33 mouse cellular contexts compared by ENCODE assay signal in genomic region chr2:92385113-92386051, GRCm38 (mm10). TPM values are rescaled to one million over a fixed set of nuclear protein-coding genes. Genes with fewer than 3 reads are reported as not detected.
DNase-seq lines count a peak whose midpoint lies in the region; ATAC-seq and TF ChIP-seq lines count a peak whose summit lies in the region.
"Had no signal": no experiment of that assay in that cellular context is flagged by ENCODE, and none has a peak within 500 bp of the region (broad histone marks: within the 10 kb centered on the region; RNA-seq: fewer than 3 reads in every experiment).

No protein-coding gene starts in this region.

- TF ChIP-seq POLR2A in liver, adult 2 months (IDR thresholded peaks at IDR 0.05; ENCODE audit: extremely low read depth, insufficient read depth, low read length) = no peak

- H3K79me2 ChIP-seq in liver, adult 2 months (ENCODE audit: control insufficient read depth, insufficient read depth, low read length) = no peaks in the 10 kb centered on the region

- no peak overlapping the region for H3K27ac ChIP-seq in liver, adult 2 months (replicated peaks; ENCODE audit: insufficient read depth, low read depth, low read length)
- no peak overlapping the region for H3K27ac ChIP-seq in liver, embryonic 12.5 days
- no peak overlapping the region for H3K27ac ChIP-seq in forebrain, embryonic 13.5 days
- H3K27ac ChIP-seq: embryonic facial prominence, embryonic 13.5 days; forebrain, embryonic 10.5 days; gastrocnemius, adult 2 months; heart, adult 2 months; heart, embryonic 13.5 days; kidney, embryonic 15.5 days; limb, embryonic 12.5 days; macrophage had no signal

- no peak overlapping the region for H3K9ac ChIP-seq in liver, adult 2 months (ENCODE audit: low read depth, low read length)
- no peak overlapping the region for H3K9ac ChIP-seq in liver, embryonic 12.5 days
- H3K9ac ChIP-seq in forebrain, embryonic 13.5 days = no peak overlapping the region
- H3K9ac ChIP-seq: embryonic facial prominence, embryonic 13.5 days; heart, embryonic 13.5 days; kidney, embryonic 15.5 days; limb, embryonic 12.5 days; liver, postnatal 0 days had no signal

- H3K27me3 ChIP-seq in liver, adult 2 months (ENCODE audit: control insufficient read depth, insufficient read depth, low read length) = peaks cover 6% of the 10 kb centered on the region
- peaks cover 52% of the 10 kb centered on the region for H3K27me3 ChIP-seq in liver, embryonic 12.5 days (replicated peaks)
- H3K27me3 ChIP-seq in forebrain, embryonic 13.5 days = no peaks in the 10 kb centered on the region
- H3K27me3 ChIP-seq: embryonic facial prominence, embryonic 13.5 days; kidney, embryonic 15.5 days; limb, embryonic 12.5 days had no signal

- no peak for TF ChIP-seq CTCF in liver, adult 2 months (IDR thresholded peaks at IDR 0.05; ENCODE audit: low read depth, low read length)

- H3K36me3 ChIP-seq in liver, adult 2 months (ENCODE audit: control insufficient read depth, insufficient read depth, low read length) = peaks cover 4% of the 10 kb centered on the region; the same call in 1 of the 2 replicates
- peaks cover 30% of the 10 kb centered on the region for H3K36me3 ChIP-seq in liver, embryonic 12.5 days
- peaks cover 73% of the 10 kb centered on the region for H3K36me3 ChIP-seq in forebrain, embryonic 13.5 days (ENCODE audit: poor library complexity, severe bottlenecking)

- peak; percentile 43 to 51 for DNase-seq in cerebellum, postnatal 10 days
- no peak for DNase-seq in cerebellum, adult 9-10 months
- peak; percentile 35 for DNase-seq in liver, adult 2 months (ENCODE audit: extremely low read depth, low read depth, low spot score)
- DNase-seq in ZHBTc4 (ENCODE audit: low read depth, low spot score) = peak; percentile 60
- no peak for DNase-seq in urinary bladder, postnatal 36 days (ENCODE audit: low spot score in 2 of 2)
- DNase-seq: adrenal gland, adult 8-10 months; gastrocnemius, adult 2 months; gastrocnemius, postnatal 36 days; heart, adult 2 months; heart, postnatal 10 days; kidney, adult 18-20 months; kidney, postnatal 25 days; liver, postnatal 0 days; lung, postnatal 10 days; midbrain, embryonic 14.5 days; right cerebral cortex, postnatal 25 days; spleen, adult 18-20 months; thymus, adult 2 months; thymus, postnatal 36 days had no signal

- 55% methylated on average over 22 of the region's 22 CpGs for WGBS in liver, adult 2 months
- WGBS in liver, embryonic 12.5 days (ENCODE audit: insufficient replicate concordance) = 63% methylated on average over 22 of the region's 22 CpGs
- 88% methylated on average over 22 of the region's 22 CpGs for WGBS in forebrain, embryonic 13.5 days

- H3K9me3 ChIP-seq in liver, embryonic 12.5 days (replicated peaks) = no peaks in the 10 kb centered on the region
- H3K9me3 ChIP-seq in forebrain, embryonic 13.5 days (replicated peaks) = no peaks in the 10 kb centered on the region
- H3K9me3 ChIP-seq: embryonic facial prominence, embryonic 13.5 days; forebrain, embryonic 10.5 days; heart, embryonic 13.5 days; kidney, embryonic 15.5 days; limb, embryonic 12.5 days had no signal

- ATAC-seq in liver, embryonic 12.5 days = no peak
- no peak for ATAC-seq in forebrain, embryonic 13.5 days
- ATAC-seq: CD4-positive, CD25-positive, alpha-beta regulatory T cell, adult 4 months; forebrain, embryonic 16.5 days; hindbrain, embryonic 16.5 days; liver, postnatal 0 days had no signal

- H3K4me1 ChIP-seq in liver, adult 2 months (ENCODE audit: control insufficient read depth, insufficient read depth, low read length) = no peaks in the 10 kb centered on the region
- H3K4me1 ChIP-seq in liver, embryonic 12.5 days = peaks cover 31% of the 10 kb centered on the region
- H3K4me1 ChIP-seq in forebrain, embryonic 13.5 days = peaks cover 25% of the 10 kb centered on the region

- no peak overlapping the region for H3K4me3 ChIP-seq in liver, adult 2 months (ENCODE audit: insufficient read depth, low read depth, low read length)
- H3K4me3 ChIP-seq in liver, embryonic 12.5 days = no peak overlapping the region
- no peak overlapping the region for H3K4me3 ChIP-seq in forebrain, embryonic 13.5 days
- H3K4me3 ChIP-seq: embryonic facial prominence, embryonic 13.5 days; forebrain, embryonic 10.5 days; gastrocnemius, adult 2 months; heart, adult 2 months; heart, embryonic 13.5 days; kidney, embryonic 15.5 days; limb, embryonic 12.5 days had no signal

- no peak overlapping the region for H3K4me2 ChIP-seq in liver, embryonic 12.5 days
- no peak overlapping the region for H3K4me2 ChIP-seq in forebrain, embryonic 13.5 days
- H3K4me2 ChIP-seq: embryonic facial prominence, embryonic 13.5 days; heart, embryonic 13.5 days; kidney, embryonic 15.5 days; limb, embryonic 12.5 days; liver, embryonic 11.5 days had no signal

RNA-seq across cellular contexts. Expression of gene 1700029I15Rik, which starts 3.0 kb away (rescaled TPM):
- 1.3 and 2.0 TPM in 2 replicates for total RNA-seq in liver, adult 2 months (2014; rRNA removed)
- 3.3 and 5.6 TPM in 2 replicates for polyA plus RNA-seq in liver, adult 2 months (2012; rRNA removed)
- 1.1 and 1.4 TPM in 2 replicates for polyA plus RNA-seq in liver, embryonic 12.5 days (2016; fragmentation: Nextera tagmentation; extraction: Ambion mirVana)
- polyA plus RNA-seq in forebrain, embryonic 13.5 days (2015; fragmentation: Nextera tagmentation; extraction: Ambion mirVana) = 6.2 and 6.6 TPM in 2 replicates

RNA-seq across cellular contexts. Expression of gene Large2, which starts 10.7 kb away (rescaled TPM):
- 0.37 and 0.74 TPM in 2 replicates for total RNA-seq in liver, adult 2 months (2014; rRNA removed)
- polyA plus RNA-seq in liver, adult 2 months (2012; rRNA removed) = 0.88 and 1.7 TPM in 2 replicates
- polyA plus RNA-seq in liver, embryonic 12.5 days (2016; fragmentation: Nextera tagmentation; extraction: Ambion mirVana) = 1.8 and 2.0 TPM in 2 replicates
- 1.5 and 2.4 TPM in 2 replicates for polyA plus RNA-seq in forebrain, embryonic 13.5 days (2015; fragmentation: Nextera tagmentation; extraction: Ambion mirVana)
- total RNA-seq: heart, adult 2 months; neutrophil, adult 5-6 weeks had no signal
- polyA plus RNA-seq: CD4-positive, CD25-positive, alpha-beta regulatory T cell, adult 4 months; macrophage had no signal

RNA-seq across cellular contexts. Expression of gene Pex16, which starts 10.9 kb away (rescaled TPM):
- total RNA-seq in liver, adult 2 months (2014; rRNA removed) = 95.5 and 97.7 TPM in 2 replicates
- 164 and 196 TPM in 2 replicates for polyA plus RNA-seq in liver, adult 2 months (2012; rRNA removed)
- 20.1 and 21.2 TPM in 2 replicates for polyA plus RNA-seq in liver, embryonic 12.5 days (2016; fragmentation: Nextera tagmentation; extraction: Ambion mirVana)
- 33.8 and 33.9 TPM in 2 replicates for polyA plus RNA-seq in forebrain, embryonic 13.5 days (2015; fragmentation: Nextera tagmentation; extraction: Ambion mirVana)

RNA-seq across cellular contexts. Expression of gene Mapk8ip1, which starts 15.7 kb away (rescaled TPM):
- total RNA-seq in liver, adult 2 months (2014; rRNA removed) = 0.65 and 1.0 TPM in 2 replicates
- polyA plus RNA-seq in liver, adult 2 months (2012; rRNA removed) = 1.3 and 1.6 TPM in 2 replicates
- 4.6 and 4.7 TPM in 2 replicates for polyA plus RNA-seq in liver, embryonic 12.5 days (2016; fragmentation: Nextera tagmentation; extraction: Ambion mirVana)
- 66.9 and 71.1 TPM in 2 replicates for polyA plus RNA-seq in forebrain, embryonic 13.5 days (2015; fragmentation: Nextera tagmentation; extraction: Ambion mirVana)
- total RNA-seq: common myeloid progenitor, adult 5-6 weeks; neutrophil, adult 5-6 weeks had no signal

RNA-seq across cellular contexts. Expression of gene Cry2, which starts 48.5 kb away (rescaled TPM):
- total RNA-seq in liver, adult 2 months (2014; rRNA removed) = 20.5 and 22.4 TPM in 2 replicates
- polyA plus RNA-seq in liver, adult 2 months (2012; rRNA removed) = 17.1 and 21.9 TPM in 2 replicates
- polyA plus RNA-seq in liver, embryonic 12.5 days (2016; fragmentation: Nextera tagmentation; extraction: Ambion mirVana) = 14.1 and 14.5 TPM in 2 replicates
- polyA plus RNA-seq in forebrain, embryonic 13.5 days (2015; fragmentation: Nextera tagmentation; extraction: Ambion mirVana) = 28.2 and 29.4 TPM in 2 replicates

Comparison
In these comparisons a context has a peak if more than half of its experiments do, and no peak if none do; other contexts are left out.
1. DNase-seq: peak in cerebellum, postnatal 10 days (2 of 2), liver, adult 2 months (single experiment) and ZHBTc4 (single experiment); none in cerebellum, adult 9-10 months (single experiment) and urinary bladder, postnatal 36 days (0 of 2).